Mouse (Mus musculus) heart, embryonic 10.5 days (tissue): ENCODE data around the gene Irgc1. TPM values are rescaled to one million over a fixed set of nuclear protein-coding genes. Genes with fewer than 3 reads are reported as not detected.

Experiments
- DNase-seq: peaks from one replicate; pipeline ENCODE4 v3.0.0-alpha.2; 2017; ENCODE audit warnings: low spot score
- H3K27ac ChIP-seq: fragments of 300-500 bp; sonication (generic); 2 replicates; pipeline ENCODE4 v1.5.1; 2016; ENCODE audit warnings: mild to moderate bottlenecking
- H3K27me3 ChIP-seq: fragments of 300-500 bp; sonication (generic); 2 replicates; pipeline ENCODE4 v1.6.1; 2016; ENCODE audit warnings: mild to moderate bottlenecking; ENCODE audit not compliant: poor library complexity, insufficient read depth, severe bottlenecking
- H3K36me3 ChIP-seq: fragments of 300-500 bp; sonication (generic); 2 replicates; pipeline ENCODE4 v1.6.1; 2016; ENCODE audit warnings: mild to moderate bottlenecking, moderate library complexity
- H3K4me1 ChIP-seq: fragments of 300-500 bp; sonication (generic); 2 replicates; pipeline ENCODE4 v1.6.1; 2016; ENCODE audit warnings: mild to moderate bottlenecking
- H3K4me3 ChIP-seq: fragments of 300-500 bp; sonication (generic); 2 replicates; pipeline ENCODE4 v1.5.1; 2016; ENCODE audit warnings: mild to moderate bottlenecking, moderate library complexity
- H3K9me3 ChIP-seq: fragments of 300-500 bp; sonication (generic); 2 replicates; pipeline ENCODE4 v1.6.1; 2016; ENCODE audit warnings: mild to moderate bottlenecking, moderate library complexity
- WGBS: fragments of 180-500 bp; shearing (Covaris S2); methylation state at CpG from one replicate; pipeline ENCODE4 v1.1.7; 2016; 5-methylcytosine and 5-hydroxymethylcytosine counted together
- polyA plus RNA-seq: library from polyadenylated mRNA; unstranded; fragments of >200 nt; fragmentation: Nextera tagmentation; extraction: Ambion mirVana; gene quantifications from 2 replicates; pipeline ENCODE4 v1.2.1, GENCODE M21; 2016

The Irgc1 gene
- polyA plus RNA-seq, 1 experiment from 2014 or later, result not detected

DNA sequence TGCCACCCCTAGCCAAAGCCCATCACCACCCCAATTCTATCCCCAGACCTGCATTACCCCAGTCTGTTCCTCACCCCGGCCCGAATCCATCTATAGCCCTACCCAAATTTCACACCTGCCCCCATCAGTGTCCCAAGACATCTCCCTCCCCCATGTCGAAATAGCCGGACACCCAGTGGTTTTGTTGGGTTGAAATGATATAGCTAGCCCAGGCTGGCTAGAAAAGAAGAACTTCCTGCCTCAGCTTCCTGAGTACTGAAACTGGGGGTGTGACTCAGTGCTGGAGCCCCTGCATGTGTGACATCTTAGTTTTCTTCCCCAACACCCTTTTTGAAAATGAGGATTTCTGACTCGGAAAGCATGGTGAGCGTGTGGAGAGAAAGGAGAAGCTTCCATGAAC is 14.7 kb upstream of the Irgc1 start:
- peaks cover 13% of the 10 kb centered on the region for H3K4me1 ChIP-seq
- 0 out of 2 replicates have a peak, but pooled peaks cover 8% of the 10 kb centered on the region for H3K36me3 ChIP-seq
- peaks cover 3% of the 10 kb centered on the region; the same call in 1 of the 2 replicates for H3K9me3 ChIP-seq
- H3K27me3 ChIP-seq, result peaks cover 15% of the 10 kb centered on the region; the same call in 1 of the 2 replicates
- no peak overlapping the region for H3K27ac ChIP-seq
- DNase-seq, result no peak
- H3K4me3 ChIP-seq, result no peak overlapping the region
- 81% methylated on average over 6 of the region's 6 CpGs for WGBS

DNA sequence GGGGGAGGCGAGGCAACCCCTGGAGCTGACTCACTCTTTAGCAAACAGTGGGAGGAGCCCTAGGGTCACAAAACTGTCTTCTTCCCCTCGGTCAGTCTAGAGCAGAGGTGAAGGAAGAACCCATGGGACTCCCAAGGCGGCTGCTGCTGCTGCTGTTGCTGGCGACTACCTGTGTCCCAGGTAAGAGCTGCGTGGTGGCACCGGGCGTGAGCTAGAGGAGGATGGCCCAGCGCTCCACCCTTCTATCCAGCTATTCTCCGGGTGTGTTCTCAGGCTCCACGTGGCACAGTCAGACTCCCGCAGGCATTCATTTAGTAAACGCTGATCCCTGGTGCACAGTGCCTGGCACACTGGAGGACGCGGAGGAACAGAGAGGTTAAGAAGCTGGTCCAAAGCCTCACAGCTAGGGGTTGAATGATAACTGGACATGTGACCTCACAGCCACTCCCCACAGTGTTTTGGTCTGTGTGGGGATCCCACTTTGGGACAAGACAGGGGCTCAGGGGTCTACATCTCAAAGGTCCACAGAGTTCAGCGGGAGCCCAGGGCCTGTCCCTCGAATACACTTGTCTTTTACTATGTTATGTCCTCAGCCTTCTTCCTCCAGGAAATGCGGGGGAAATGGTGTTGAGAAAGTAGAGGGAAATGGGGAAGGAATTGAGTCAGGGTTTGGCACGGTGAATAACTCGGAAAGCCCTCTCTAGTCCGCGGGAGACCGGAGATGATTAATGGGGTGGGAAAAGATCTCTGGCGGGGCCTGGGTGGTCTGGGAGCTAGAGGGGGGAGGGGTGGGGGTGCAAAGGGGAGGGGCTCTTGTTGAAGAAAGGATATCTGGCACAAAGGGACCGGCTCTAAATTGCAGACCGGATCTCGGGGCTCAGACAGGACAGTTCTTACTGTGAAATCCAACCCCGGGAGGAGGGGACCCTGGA is 10.6 kb upstream of the Irgc1 start, which contains the start of gene Plaur:
TSS of gene Plaur (plus strand) at position 97 of the 932 bp plus-strand sequence.
- peak within 1 kb of the TSS; percentile 46 for H3K4me3 ChIP-seq
- H3K27ac ChIP-seq, result no peak within 1 kb of the TSS; the same call in 1 of the 2 replicates
- H3K27me3 ChIP-seq, result peaks cover 31% of the 10 kb centered on the region; the same call in 1 of the 2 replicates
- H3K4me1 ChIP-seq, result peaks cover 21% of the 10 kb centered on the region
- H3K36me3 ChIP-seq, result no peaks in the 10 kb centered on the region
- no peak for DNase-seq
- WGBS, result 4% methylated on average over 27 of the region's 27 CpGs
- H3K9me3 ChIP-seq, result no peaks in the 10 kb centered on the region

DNA sequence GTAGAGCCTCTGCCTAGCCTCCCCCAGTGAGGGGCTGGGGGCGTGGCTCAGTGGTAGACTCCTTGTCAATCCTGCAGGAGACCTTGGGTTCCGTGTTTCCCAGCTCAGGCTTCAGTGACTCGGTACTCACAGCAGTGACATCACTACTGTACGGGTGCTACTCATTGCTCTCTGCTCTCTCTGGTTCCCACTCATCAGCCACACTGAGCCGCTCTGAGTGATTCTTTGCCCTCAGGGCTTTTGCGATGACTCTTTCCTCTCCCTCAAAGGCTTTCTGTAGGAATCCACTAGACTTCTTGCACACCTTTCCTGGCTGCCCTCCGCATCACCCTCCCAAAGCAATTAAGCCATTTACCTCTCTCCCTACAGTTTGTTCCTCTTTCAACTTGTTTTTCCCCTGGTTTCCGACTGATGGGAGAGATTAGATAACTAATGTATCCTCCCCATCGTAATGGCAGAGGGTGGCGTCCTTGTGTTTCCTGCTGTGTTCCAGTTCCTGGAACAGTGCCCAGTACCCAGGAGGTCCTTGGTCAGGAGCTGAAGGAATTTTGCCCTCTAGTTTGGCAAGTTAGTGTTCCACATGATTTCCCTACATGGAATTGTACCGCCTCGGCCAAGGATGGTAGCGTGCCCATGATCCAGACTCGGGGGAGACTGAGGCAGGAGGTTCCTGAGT is 9.4 kb upstream of the Irgc1 start:
- H3K27ac ChIP-seq, result no peak overlapping the region

DNA sequence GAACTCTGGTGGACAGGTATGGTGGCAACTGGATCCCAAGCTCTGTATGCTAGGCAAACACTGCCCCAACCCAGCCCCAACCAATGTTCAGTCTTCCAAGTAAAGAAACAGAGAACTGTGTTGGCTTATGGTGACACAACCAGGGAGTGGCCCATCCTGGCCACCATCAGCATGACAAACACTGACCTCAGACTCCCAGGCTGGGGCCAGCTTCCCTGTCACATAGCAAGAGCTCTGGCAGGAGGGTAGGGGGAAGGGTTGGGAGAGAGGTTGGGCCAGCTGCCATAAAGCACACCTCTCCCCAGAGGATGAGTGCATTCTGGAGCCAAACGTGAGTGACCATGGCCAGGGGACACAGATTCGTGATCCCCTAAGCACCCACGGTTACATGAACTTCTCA is 7.7 kb upstream of the Irgc1 start:
- no peak overlapping the region for H3K27ac ChIP-seq
- no peak for DNase-seq
- peaks cover 31% of the 10 kb centered on the region; the same call in 1 of the 2 replicates for H3K27me3 ChIP-seq
- H3K9me3 ChIP-seq, result no peaks in the 10 kb centered on the region
- H3K36me3 ChIP-seq, result no peaks in the 10 kb centered on the region
- H3K4me3 ChIP-seq, result no peak overlapping the region
- peaks cover 21% of the 10 kb centered on the region for H3K4me1 ChIP-seq
- 73% methylated on average over 3 of the region's 3 CpGs for WGBS

More for the DNA sequence above, 9.4 kb upstream of the Irgc1 start:
- DNase-seq, result no peak
- Histone ChIP-seq H3K4me1 (peaks cover 21% of the 10 kb centered on the region), H3K9me3 (no peaks in the 10 kb centered on the region), H3K36me3 (no peaks in the 10 kb centered on the region), H3K4me3 (no peak overlapping the region), H3K27me3 (peaks cover 31% of the 10 kb centered on the region; the same call in 1 of the 2 replicates)
- WGBS, result 47% methylated on average over 14 of the region's 14 CpGs

DNA sequence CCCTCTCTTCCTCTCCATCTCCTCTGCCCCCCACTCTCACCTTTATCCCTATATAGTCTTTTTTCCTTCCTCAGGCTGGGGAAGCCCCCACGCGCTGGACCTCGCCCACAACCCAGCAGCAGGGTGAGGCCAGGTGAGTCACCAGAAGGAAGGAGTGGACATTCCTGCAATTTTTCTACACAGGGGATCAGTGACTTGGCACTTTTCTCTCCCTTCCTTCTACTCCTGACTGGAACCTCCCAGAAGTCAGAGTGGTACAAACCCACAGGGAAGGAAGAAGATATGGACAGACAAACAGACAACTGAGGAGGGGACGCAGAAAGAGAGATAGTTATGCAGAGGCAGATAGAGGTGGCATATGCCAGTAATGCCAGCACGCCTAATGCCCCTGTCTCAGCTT is 7.3 kb upstream of the Irgc1 start:
- peaks cover 31% of the 10 kb centered on the region; the same call in 1 of the 2 replicates for H3K27me3 ChIP-seq
- 70% methylated on average over 5 of the region's 5 CpGs for whole genome bisulfite sequencing
- no peaks in the 10 kb centered on the region for H3K9me3 ChIP-seq
- H3K36me3 ChIP-seq, result no peaks in the 10 kb centered on the region
- H3K4me3 ChIP-seq, result no peak overlapping the region
- H3K4me1 ChIP-seq, result peaks cover 21% of the 10 kb centered on the region
- DNase-seq, result no peak
- H3K27ac ChIP-seq, result no peak overlapping the region

DNA sequence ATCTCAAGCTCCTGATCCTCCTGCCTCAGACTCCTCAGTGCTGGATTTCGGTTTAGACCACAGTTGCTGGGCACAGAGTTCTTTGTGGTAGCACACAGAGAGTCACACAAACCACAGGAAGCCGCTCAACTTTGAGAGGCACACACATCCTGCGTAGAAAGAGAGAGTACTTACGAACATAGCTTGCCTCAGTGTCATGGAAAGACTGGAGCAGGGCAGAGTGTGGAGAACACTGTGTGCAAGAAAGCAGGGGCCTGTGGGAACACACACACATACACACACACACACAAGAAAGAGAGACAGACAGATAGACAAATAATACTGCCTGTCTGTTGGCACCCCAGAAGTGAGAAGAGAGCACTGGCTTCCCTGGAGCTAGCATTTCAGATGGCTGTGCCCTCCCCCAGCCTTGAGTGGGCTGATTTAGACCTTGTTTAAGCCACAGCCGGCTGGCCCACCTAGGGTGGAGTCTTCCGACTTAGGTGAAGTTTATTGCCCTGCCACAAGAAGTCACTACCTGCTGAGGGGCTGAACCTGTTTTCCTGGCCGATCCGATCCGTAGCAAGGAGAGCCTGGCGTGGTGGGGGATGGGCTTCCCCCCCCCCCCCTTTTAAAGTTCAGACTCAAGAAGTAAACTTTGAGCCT is 5.8 kb upstream of the Irgc1 start:
- no peaks in the 10 kb centered on the region for H3K36me3 ChIP-seq
- peaks cover 16% of the 10 kb centered on the region for H3K4me1 ChIP-seq
- no peak overlapping the region for H3K27ac ChIP-seq
- WGBS, result 74% methylated on average over 10 of the region's 10 CpGs
- H3K9me3 ChIP-seq, result no peaks in the 10 kb centered on the region
- no peak for DNase-seq
- H3K27me3 ChIP-seq, result peaks cover 26% of the 10 kb centered on the region; the same call in 1 of the 2 replicates
- H3K4me3 ChIP-seq, result no peak overlapping the region

DNA sequence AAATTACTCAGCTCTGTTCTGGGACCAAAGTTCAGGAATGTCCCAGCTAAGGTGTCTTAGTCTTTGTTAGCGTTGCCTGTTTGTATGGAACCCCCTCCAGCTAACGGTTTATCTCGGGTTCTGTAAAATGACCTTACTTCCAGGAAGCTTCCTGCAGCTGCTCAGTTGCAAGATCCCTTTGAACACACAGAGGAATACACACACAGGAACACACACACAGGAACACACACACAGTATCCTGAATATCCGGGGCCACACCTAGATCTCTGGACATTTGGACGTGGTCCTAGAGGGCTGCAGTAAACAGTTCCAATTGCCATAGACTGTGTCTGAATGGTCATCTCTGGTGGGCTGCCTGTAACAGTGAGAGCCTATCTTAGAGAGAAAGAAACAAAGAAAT is 3.6 kb upstream of the Irgc1 start:
- no peaks in the 10 kb centered on the region for H3K9me3 ChIP-seq
- H3K4me1 ChIP-seq, result peaks cover 8% of the 10 kb centered on the region; the same call in 1 of the 2 replicates
- DNase-seq, result no peak
- no peak overlapping the region for H3K27ac ChIP-seq
- no peak overlapping the region for H3K4me3 ChIP-seq
- H3K27me3 ChIP-seq, result peaks cover 16% of the 10 kb centered on the region; the same call in 1 of the 2 replicates
- H3K36me3 ChIP-seq, result no peaks in the 10 kb centered on the region
- WGBS, result 65% methylated on average over 5 of the region's 5 CpGs

DNA sequence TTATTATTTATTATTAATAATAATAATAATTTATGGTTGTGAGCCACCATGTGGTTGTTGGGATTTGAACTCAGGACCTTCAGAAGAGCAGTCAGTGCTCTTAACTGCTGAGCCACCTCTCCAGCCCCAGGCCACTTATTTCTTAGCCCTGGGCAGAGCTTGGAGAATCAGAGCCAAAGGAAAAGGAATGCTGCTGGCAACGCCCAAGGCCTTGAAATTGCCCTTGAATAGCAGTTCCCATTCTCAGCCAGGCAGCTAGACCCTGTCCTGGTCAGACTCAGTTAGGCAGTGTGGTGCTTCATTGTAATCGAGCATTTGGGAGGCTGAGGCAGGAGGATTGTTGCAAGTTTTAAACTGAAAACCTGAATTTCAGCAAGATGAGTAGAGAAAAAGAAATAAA is 2.1 kb upstream of the Irgc1 start:
- Histone ChIP-seq H3K4me3 (no peak overlapping the region), H3K27ac (no peak overlapping the region), H3K36me3 (no peaks in the 10 kb centered on the region), H3K4me1 (0 out of 2 replicates have a peak, but pooled peaks cover 5% of the 10 kb centered on the region), H3K9me3 (no peaks in the 10 kb centered on the region), H3K27me3 (peaks cover 7% of the 10 kb centered on the region; the same call in 1 of the 2 replicates)
- WGBS, result 56% methylated on average over 2 of the region's 2 CpGs
- no peak for DNase-seq

DNA sequence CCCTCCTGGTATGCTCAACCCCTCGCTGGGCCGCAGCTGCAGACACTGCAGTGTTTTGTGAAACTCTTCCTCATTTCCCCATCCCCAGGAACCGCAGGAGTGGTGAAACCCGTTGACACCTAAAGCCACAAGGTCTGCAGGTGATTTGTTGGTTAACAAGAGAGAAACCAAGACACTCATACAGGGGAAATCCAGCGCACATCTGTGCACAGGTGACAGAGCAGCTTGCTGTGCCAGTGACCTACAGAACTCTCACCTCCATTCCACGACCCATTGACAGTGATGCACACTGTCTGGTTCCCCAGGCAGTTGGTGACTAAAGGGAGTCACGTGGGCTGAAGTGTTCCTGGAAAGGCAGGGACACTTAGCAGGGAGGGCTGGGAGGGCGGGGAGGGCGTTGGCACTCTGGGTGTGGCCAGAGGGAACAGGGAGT is 1.5 kb downstream of the Irgc1 start:
- no peaks in the 10 kb centered on the region for H3K36me3 ChIP-seq
- H3K4me1 ChIP-seq, result 0 out of 2 replicates have a peak, but pooled peaks cover 3% of the 10 kb centered on the region
- no peak for DNase-seq
- H3K4me3 ChIP-seq, result no peak overlapping the region
- peaks cover 6% of the 10 kb centered on the region; the same call in 1 of the 2 replicates for H3K27me3 ChIP-seq
- 48% methylated on average over 9 of the region's 9 CpGs for WGBS
- H3K27ac ChIP-seq, result no peak overlapping the region
- no peaks in the 10 kb centered on the region for H3K9me3 ChIP-seq

DNA sequence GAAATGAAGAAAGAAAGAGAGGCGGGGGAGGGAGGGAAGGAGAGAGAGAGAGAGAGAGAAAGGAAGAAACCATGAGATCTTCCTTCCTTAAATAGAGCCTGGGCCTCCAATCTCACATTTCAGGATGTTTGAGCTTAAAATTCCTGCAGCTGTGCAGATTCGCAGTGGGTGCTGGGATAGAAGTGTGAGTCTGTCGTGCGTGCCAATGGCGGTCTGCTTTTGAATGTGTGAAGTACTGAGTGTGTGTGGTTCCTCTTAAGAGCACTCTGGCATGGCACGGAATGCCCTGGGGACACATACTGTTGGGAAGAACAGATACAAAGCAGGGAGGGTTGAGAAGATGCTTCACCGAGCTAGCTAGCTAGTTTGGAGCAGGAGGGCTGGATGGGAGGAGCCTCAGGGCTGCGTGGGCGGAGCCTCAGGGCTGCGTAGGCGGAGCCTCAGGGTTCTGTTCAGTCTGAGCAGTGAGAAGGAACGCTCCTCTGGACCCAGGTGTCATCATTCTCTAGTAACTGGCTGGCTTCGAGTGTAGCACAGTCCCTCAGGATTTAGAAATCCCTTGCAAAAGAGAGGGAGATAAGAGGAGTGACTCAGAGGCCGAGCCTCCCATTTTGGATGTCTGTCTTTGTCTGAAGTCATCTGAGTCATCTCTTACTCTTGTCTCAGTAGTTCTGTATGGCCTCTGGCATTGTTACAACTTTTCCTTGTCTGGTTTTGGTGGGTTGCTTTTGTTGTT is 3.1 kb downstream of the Irgc1 start:
- Histone ChIP-seq H3K27me3 (peaks cover 6% of the 10 kb centered on the region; the same call in 1 of the 2 replicates), H3K4me1 (0 out of 2 replicates have a peak, but pooled peaks cover 3% of the 10 kb centered on the region), H3K9me3 (no peaks in the 10 kb centered on the region), H3K27ac (no peak overlapping the region), H3K36me3 (no peaks in the 10 kb centered on the region), H3K4me3 (no peak overlapping the region)
- DNase-seq, result no peak
- WGBS, result 46% methylated on average over 14 of the region's 14 CpGs

DNA sequence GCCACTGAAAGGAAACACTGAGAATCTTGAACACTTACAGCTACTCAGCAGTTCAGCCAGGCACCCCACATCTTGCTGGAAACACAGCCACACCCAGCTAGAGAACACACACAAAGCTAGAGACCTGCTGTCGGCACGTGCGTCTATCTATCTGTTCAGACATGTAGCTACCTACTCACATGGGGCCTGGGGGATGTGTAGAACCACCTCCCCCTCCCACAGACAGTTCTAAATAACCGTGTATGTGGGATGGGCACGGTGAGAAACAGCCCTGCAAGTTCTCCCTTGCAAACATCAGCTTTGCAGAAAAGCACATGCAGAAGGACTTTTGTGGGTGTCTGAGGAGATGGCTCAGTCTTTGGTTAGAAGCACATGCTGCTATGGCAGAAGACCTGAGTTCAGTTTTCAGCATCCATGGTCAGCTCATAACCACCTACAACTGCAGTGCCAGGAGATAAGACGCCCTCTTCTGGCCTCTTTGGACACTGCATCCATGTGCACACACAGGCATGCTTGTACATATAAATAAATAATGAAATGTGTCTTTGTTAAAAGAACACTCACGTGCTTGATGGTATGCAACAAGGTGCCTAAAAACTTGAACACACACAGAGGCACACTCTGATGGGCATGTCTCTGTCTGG is 5.3 kb downstream of the Irgc1 start:
- Histone ChIP-seq H3K9me3 (no peaks in the 10 kb centered on the region), H3K27ac (no peak overlapping the region), H3K4me1 (0 out of 2 replicates have a peak, but pooled peaks cover 3% of the 10 kb centered on the region), H3K27me3 (no peaks in the 10 kb centered on the region), H3K36me3 (no peaks in the 10 kb centered on the region), H3K4me3 (no peak overlapping the region)
- no peak for DNase-seq
- WGBS, result 72% methylated on average over 7 of the region's 7 CpGs
